Mouse (Mus musculus) liver, adult 2 months (tissue): Measurements from ENCODE around the gene Zdhhc8. TPM values are rescaled to one million over a fixed set of nuclear protein-coding genes. Genes with fewer than 3 reads are reported as not detected.
"Not testable (repeated sequence)": the region's sequence is repeated elsewhere in the genome, so short reads cannot be mapped to it uniquely, and the experiment has no call there.

Source experiments
- DNase-seq: peaks from one replicate; pipeline ENCODE4 v3.0.0-alpha.2; 2011; ENCODE audit warnings: low read depth, low spot score; ENCODE audit errors: extremely low read depth
- H3K27ac ChIP-seq: fragments of 200-500 bp; replicated peaks from 2 replicates; pipeline ENCODE4 v1.5.1; 2012; ENCODE audit warnings: low read depth, mild to moderate bottlenecking, control low read depth, inconsistent platforms, low read length; ENCODE audit not compliant: insufficient read depth
- H3K27me3 ChIP-seq: fragments of 200-500 bp; 2 replicates; pipeline ENCODE4 v1.6.1; 2012; ENCODE audit warnings: mild to moderate bottlenecking, moderate library complexity, low read length, inconsistent platforms; ENCODE audit not compliant: control insufficient read depth, insufficient read depth
- H3K36me3 ChIP-seq: fragments of 200-500 bp; 2 replicates; pipeline ENCODE4 v1.6.1; 2012; ENCODE audit warnings: low read length, inconsistent platforms; ENCODE audit not compliant: control insufficient read depth, insufficient read depth
- H3K4me1 ChIP-seq: fragments of 200-500 bp; 2 replicates; pipeline ENCODE4 v1.6.1; 2011; ENCODE audit warnings: low read length; ENCODE audit not compliant: control insufficient read depth, insufficient read depth
- H3K4me3 ChIP-seq: fragments of 200-500 bp; 2 replicates; pipeline ENCODE4 v1.5.1; 2011; ENCODE audit warnings: low read depth, mild to moderate bottlenecking, control low read depth, low read length, moderate library complexity; ENCODE audit not compliant: insufficient read depth
- H3K79me2 ChIP-seq: fragments of 200-500 bp; 2 replicates; pipeline ENCODE4 v1.6.1; 2012; ENCODE audit warnings: inconsistent platforms, mild to moderate bottlenecking, low read length, moderate library complexity; ENCODE audit not compliant: control insufficient read depth, insufficient read depth
- H3K9ac ChIP-seq: fragments of 200-500 bp; 2 replicates; pipeline ENCODE4 v1.6.1; 2012; ENCODE audit warnings: low read depth, mild to moderate bottlenecking, control low read depth, inconsistent platforms, low read length
- CTCF ChIP-seq: fragments of 200-500 bp; IDR thresholded peaks from 2 replicates; pipeline ENCODE4 v1.5.1; 2011; ENCODE audit warnings: low read depth, low read length, control low read depth
- POLR2A ChIP-seq: fragments of 200-500 bp; IDR thresholded peaks from 2 replicates; pipeline ENCODE4 v1.6.1; 2011; ENCODE audit warnings: low read length, control low read depth; ENCODE audit not compliant: insufficient read depth; ENCODE audit errors: extremely low read depth
- WGBS: fragments of 180-500 bp; shearing (Covaris S2); methylation state at CpG from one replicate; pipeline ENCODE4 v1.1.7; 2018; 5-methylcytosine and 5-hydroxymethylcytosine counted together
- polyA plus RNA-seq: library from polyadenylated mRNA; depleted of rRNA; stranded (reverse); fragments of >200 nt; gene quantifications from 2 replicates; pipeline ENCODE4 v1.2.3, GENCODE M21; 2012
- total RNA-seq: library from RNA; depleted of rRNA; stranded (reverse); fragments of >200 nt; gene quantifications from 2 replicates; pipeline ENCODE4 v1.2.3, GENCODE M21; 2014

Zdhhc8 gene
- total and polyA plus RNA-seq, 2 experiments, result 1.2 to 12.3 TPM

DNA sequence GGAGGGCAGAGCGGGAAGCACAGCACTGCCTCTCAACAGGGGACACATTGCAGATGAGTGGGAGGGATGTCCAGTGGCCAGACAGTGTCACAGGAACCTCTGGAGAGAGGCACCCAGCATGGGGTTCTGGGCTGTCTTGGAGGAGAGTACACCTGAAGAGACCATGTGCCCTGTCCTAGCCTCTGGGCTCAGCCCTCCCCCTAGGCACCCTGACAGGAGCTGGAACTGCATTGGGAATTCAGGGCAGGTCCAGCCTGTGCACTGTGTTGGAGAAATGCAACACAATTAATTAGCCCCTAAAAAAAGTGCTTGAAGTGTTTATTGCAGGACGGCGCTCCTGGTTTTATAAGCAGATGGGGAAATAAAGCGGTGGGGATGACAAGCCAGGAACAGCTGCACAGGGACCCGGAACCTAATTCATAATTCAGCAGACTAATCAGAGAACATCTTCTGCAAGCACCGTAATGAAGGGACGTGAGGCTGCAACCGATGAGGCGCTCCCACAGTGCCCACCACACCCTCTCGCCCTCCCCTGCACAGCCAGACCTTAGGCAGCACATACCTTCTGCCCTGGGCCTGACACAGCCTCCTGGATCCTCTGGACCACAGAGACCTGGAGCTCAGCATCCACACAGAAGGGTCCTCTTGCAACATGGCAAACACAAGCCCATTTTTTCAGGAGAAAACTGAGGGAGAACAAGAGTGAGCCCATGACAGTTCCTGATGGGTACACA lies 36.4 kb downstream of the Zdhhc8 start:
- Histone ChIP-seq H3K27me3 (no peaks in the 10 kb centered on the region), H3K36me3 (no peaks in the 10 kb centered on the region), H3K4me3 (no peak overlapping the region), H3K27ac (no peak overlapping the region), H3K79me2 (no peaks in the 10 kb centered on the region), H3K9ac (no peak overlapping the region), H3K4me1 (no peaks in the 10 kb centered on the region)
- no peak for DNase-seq
- 85% methylated on average over 10 of the region's 10 CpGs for WGBS
- no peak for TF ChIP-seq CTCF
- TF ChIP-seq POLR2A, result no peak

- H3K27ac ChIP-seq, result no peak overlapping the region
- H3K79me2 ChIP-seq, result no peaks in the 10 kb centered on the region
- DNase-seq, result no peak
- H3K27me3 ChIP-seq, result no peaks in the 10 kb centered on the region
- TF ChIP-seq POLR2A (no peak), CTCF (no peak)
- no peaks in the 10 kb centered on the region for H3K4me1 ChIP-seq
- 82% methylated on average over 6 of the region's 6 CpGs for WGBS
- no peaks in the 10 kb centered on the region for H3K36me3 ChIP-seq
- H3K9ac ChIP-seq, result no peak overlapping the region
- no peak overlapping the region for H3K4me3 ChIP-seq
Measured at GRCm38 (mm10) chr16:18197881-18198280, 37.1 kb downstream of the Zdhhc8 start.

GRCm38 (mm10) chr16:18195561-18195960 lies 39.4 kb downstream of the Zdhhc8 start:
- WGBS, result 60% methylated on average over 3 of the region's 3 CpGs
- not testable (repeated sequence) for H3K79me2 ChIP-seq, DNase-seq, H3K4me3 ChIP-seq, H3K9ac ChIP-seq, H3K4me1 ChIP-seq, H3K27ac ChIP-seq, H3K27me3 ChIP-seq, H3K36me3 ChIP-seq

- TF ChIP-seq POLR2A (no peak), CTCF (no peak)
- 74% methylated on average over 5 of the region's 5 CpGs for WGBS
- H3K79me2 ChIP-seq, result no peaks in the 10 kb centered on the region
- H3K4me1 ChIP-seq, result no peaks in the 10 kb centered on the region
- H3K9ac ChIP-seq, result no peak overlapping the region
- no peak for DNase-seq
- no peaks in the 10 kb centered on the region for H3K36me3 ChIP-seq
- no peak overlapping the region for H3K4me3 ChIP-seq
- H3K27ac ChIP-seq, result no peak overlapping the region
- H3K27me3 ChIP-seq, result no peaks in the 10 kb centered on the region
Measured at GRCm38 (mm10) chr16:18195068-18195467, 39.9 kb downstream of the Zdhhc8 start.

DNA sequence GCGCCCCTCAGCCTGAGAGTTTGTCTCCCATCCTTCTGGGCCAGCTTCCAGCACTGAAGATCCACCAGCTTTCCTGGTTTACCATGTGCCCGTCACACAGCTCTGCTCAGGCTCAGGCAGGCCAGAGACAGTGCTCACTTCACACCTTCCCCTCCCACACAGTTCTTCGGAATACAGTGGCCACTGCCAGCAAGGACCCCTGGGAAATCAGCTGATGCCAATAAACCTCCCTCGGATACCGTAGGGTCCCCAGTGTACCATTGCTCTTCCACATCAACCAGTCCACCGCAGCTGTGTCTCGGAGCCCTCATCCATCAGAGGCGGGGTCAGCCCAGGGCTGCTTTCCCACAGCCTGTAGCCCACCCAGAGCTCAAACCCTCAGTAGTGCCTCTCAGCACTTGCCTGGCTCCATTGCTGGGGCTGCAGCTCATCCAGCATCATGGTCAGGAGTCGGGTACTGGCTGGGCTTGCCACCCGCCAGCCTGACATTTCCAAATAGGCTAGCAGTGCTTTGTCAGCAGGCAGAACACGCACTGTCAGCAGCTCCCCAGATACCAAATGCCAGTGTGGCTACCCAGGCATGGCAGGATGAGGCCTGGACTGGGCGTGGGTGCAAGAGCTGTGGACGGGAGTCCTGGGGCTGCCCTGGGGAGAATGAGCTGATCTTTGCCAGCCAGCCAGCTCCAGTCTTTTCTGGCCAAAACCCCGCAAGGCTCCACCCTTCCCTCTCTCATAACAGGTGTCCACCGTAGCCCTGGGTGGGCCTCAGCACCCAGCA lies 40.5 kb downstream of the Zdhhc8 start:
- no peak overlapping the region for H3K27ac ChIP-seq
- H3K27me3 ChIP-seq, result no peaks in the 10 kb centered on the region
- WGBS, result 93% methylated on average over 15 of the region's 15 CpGs
- no peak overlapping the region for H3K9ac ChIP-seq
- DNase-seq, result no peak
- H3K4me3 ChIP-seq, result no peak overlapping the region
- TF ChIP-seq CTCF (no peak), POLR2A (no peak)
- H3K79me2 ChIP-seq, result no peaks in the 10 kb centered on the region
- no peaks in the 10 kb centered on the region for H3K4me1 ChIP-seq
- H3K36me3 ChIP-seq, result no peaks in the 10 kb centered on the region

- Histone ChIP-seq H3K36me3 (no peaks in the 10 kb centered on the region), H3K79me2 (no peaks in the 10 kb centered on the region), H3K27ac (no peak overlapping the region), H3K4me1 (0 out of 2 replicates have a peak, but pooled peaks cover 2% of the 10 kb centered on the region), H3K27me3 (no peaks in the 10 kb centered on the region), H3K4me3 (no peak overlapping the region), H3K9ac (no peak overlapping the region)
- DNase-seq, result no peak
- TF ChIP-seq CTCF (no peak), POLR2A (no peak)
- 41% methylated on average over 2 of the region's 2 CpGs for WGBS
Measured at GRCm38 (mm10) chr16:18191006-18191405, 43.9 kb downstream of the Zdhhc8 start.
